Mouse (Mus musculus) urinary bladder, adult 2 months (tissue): ENCODE measurements at regions not wholly inside any gene's neighbourhood (a gene's known extent, or its start where the extent isn't known, plus 50 kb on each side); places are given as distances from the start of the nearest gene placed in this dataset.

Source experiments
- DNase-seq: peaks from one replicate; pipeline ENCODE4 v3.0.0; 2022; ENCODE audit warnings: low spot score

GRCm38 (mm10) chr9:13905086-13905669, 77.7 kb downstream of the Fam76b start:
- no peak for DNase-seq

DNA sequence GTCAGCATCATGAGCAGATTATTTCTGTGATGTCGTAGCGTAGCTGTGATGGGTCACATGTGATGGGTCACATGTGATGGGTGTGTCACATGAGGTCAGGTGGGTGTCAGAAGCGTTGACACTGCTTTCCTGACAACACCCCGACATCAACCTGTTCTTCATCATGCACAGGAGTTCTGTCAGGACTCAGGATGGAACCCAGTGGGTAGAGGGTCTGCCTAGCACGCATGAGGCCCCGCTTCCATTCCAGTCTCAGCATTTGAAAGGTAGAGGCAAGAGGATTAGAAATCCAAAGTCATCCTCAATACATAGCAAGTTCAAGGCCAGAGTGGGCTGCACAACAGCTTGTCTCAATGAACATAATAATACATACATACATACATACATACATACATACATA, 79.2 kb downstream of the Fam76b start:
- DNase-seq: no peak

GRCm38 (mm10) chr9:13909604-13910003, 82.1 kb downstream of the Fam76b start:
- DNase-seq: no peak

GRCm38 (mm10) chr9:13910091-13910490, 82.6 kb downstream of the Fam76b start:
- no peak for DNase-seq

- DNase-seq: no peak
Measured at GRCm38 (mm10) chr9:13913459-13913858, 85.9 kb downstream of the Fam76b start.

GRCm38 (mm10) chr9:13914131-13914530, 86.6 kb downstream of the Fam76b start:
- DNase-seq: no peak

GRCm38 (mm10) chr9:13914847-13915246, 87.3 kb downstream of the Fam76b start:
- DNase-seq: no peak

GRCm38 (mm10) chr9:13916837-13917236, 89.3 kb downstream of the Fam76b start:
- DNase-seq: no peak

DNA sequence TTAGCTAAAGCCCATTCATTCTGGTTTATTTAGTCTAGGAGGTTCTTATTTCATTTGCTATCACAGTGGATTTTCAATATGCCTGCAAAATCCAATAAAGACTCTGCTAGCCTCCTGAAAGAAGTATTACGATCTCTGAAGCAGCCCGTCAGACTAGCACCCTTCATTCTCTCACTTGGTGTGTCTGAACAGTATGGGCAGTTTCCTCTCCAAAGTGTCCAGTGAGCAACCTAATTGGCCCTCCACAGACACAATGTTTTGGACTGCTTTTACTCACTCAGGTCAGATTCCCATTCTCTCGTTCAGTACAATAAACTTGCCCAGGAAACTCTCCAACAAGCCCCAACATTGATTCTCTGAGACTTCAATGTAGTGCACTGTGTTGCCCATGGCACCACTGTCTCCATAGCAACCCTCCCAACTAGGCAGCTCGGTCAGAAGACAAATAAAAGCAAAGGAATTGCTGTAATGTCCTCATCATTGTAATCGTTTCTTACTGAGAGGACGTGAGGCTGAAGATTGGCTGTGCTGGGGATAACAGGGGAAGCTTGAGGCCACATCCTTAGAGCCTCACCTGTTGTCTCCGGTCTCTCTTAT, 91.2 kb downstream of the Fam76b start:
- no peak for DNase-seq

DNA sequence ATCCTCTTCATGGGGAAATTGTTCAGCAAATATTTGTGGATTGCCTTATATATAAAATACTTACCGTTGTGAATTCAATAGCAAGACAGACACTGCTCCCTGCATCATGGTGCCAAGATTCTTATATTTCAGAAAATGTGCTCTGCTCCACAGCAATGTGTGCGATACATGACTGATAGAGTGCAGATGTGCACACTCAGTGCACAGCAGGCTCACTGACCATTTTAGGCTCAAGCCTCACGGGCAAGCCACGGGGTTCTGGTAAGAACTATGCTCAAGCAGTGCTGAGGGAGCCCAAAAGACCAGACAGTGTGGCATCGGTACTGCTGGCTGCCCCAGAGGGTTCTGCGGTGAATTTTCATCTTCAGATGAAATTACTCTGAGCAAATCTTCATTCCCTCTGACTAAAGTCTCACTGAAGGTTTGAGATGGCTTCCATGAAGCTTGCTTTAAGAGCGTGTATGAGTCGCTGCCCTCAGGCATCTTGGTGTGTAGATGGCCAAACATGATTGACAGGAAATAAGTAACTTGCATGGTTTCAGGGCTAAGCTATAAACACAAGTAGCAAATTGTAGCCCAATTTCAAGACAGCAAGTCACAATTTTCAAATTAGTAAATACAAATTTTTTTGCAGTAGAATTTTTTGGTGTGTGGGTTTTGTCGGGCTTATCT, 92.4 kb downstream of the Fam76b start:
- DNase-seq: no peak

GRCm38 (mm10) chr9:13920623-13921022, 93.1 kb downstream of the Fam76b start:
- no peak for DNase-seq

GRCm38 (mm10) chr9:13932001-13932508, 104.5 kb downstream of the Fam76b start:
- DNase-seq: no peak

GRCm38 (mm10) chr9:13933404-13933803, 105.9 kb downstream of the Fam76b start:
- DNase-seq: no peak

GRCm38 (mm10) chr9:13937301-13937700, 109.8 kb downstream of the Fam76b start:
- no peak for DNase-seq

DNA sequence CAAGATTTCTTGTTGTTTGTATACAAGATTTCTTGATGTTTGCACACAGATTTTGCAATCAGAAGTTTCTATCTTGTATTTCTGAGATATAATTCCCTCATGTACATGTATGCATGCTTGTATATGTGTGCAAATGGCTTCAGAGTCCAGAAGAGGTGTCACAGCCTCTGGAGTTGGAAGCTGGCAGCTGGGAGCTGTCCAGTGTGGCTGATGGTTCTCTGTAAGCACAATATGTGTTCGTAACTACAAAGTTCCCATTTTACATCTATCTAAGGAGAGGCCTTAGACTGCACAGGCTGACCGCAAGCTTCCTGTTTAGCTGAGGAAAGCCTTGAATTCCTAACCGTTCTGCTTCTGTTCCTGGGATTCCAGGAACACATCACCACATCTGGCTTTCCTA, 119.0 kb downstream of the Fam76b start:
- DNase-seq: no peak

DNA sequence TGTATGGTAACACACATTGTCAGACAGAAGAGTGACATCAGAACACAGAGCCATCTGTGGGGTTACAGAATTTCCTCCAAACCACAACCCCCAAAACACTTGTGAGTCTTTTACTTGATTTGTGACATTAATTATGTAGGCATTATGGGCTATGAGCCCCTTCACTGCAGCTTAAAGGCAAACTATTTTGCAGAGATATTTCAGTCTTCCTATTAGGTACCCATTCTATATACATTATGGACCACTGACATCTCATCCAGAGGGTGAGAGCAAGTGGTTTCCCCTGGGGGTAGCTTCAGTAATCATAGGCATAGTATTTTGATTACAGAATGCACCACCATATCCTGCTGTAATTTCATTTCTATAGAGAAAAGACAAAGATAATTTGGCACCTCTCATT, 124.6 kb downstream of the Fam76b start:
- no peak for DNase-seq

DNA sequence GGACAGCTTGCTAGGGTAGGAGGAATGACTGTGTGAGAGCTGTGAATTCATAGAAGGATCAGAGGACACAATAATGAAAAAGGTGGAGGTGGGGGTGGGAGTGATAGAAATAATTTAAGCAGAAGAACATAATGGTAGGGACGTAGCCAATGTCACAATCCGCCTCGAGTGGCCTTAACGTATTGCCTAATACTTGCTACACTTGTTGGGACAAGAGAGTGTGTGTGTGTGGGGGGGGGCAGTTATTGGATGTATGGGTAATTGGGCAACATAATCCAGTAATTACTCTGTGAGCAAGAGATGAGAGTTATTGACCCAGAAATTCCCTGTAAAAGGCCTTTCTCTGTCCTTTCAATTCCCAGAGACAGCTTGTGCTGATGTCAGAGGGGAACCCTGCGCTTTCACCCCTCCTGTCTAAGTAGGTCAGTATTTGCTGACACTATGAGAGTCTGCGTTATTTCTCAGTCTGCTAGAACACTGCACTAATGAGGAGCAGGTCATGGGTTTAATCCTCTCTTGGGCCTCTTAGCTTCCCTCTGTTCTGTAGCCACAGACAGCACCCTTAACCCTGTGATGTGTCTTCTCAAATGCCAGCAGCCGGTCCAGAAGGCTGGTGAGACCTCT, 135.7 kb downstream of the Fam76b start:
- DNase-seq: no peak

- DNase-seq: no peak
Measured at GRCm38 (mm10) chr9:13963796-13964195, 136.3 kb downstream of the Fam76b start.

- no peak for DNase-seq
Measured at GRCm38 (mm10) chr9:13964256-13964655, 136.7 kb downstream of the Fam76b start.

GRCm38 (mm10) chr9:13966212-13966611, 138.7 kb downstream of the Fam76b start:
- no peak for DNase-seq

GRCm38 (mm10) chr9:13969262-13969661, 141.7 kb downstream of the Fam76b start:
- no peak for DNase-seq

DNA sequence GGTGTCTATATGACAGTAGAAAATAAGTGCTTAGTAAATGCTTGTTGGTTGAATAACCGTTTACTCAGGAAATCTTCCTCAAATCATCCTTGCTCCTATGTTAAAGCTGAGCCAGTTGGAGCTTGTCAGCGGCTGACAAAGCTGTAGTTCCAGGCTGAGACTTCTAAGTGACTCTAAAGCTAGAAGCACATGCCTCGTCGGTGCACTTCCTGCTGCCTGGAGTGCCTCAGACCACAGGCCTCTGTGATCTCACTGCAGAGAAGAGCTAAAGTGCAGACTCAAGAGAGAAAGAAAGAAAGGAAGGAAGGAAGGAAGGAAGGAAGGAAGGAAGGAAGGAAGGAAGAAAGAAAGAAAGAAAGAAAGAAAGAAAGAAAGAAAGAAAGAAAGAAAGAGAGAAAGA, 146.1 kb downstream of the Fam76b start:
- DNase-seq: no peak

GRCm38 (mm10) chr9:13974870-13975269, 147.4 kb downstream of the Fam76b start:
- no peak for DNase-seq
